Mouse (Mus musculus): ENCODE results near the gene Plcb4. TPM values are rescaled to one million over a fixed set of nuclear protein-coding genes. Genes with fewer than 3 reads are reported as not detected.

Plcb4 gene
- total and polyA plus RNA-seq, 3 experiments: not detected

DNA sequence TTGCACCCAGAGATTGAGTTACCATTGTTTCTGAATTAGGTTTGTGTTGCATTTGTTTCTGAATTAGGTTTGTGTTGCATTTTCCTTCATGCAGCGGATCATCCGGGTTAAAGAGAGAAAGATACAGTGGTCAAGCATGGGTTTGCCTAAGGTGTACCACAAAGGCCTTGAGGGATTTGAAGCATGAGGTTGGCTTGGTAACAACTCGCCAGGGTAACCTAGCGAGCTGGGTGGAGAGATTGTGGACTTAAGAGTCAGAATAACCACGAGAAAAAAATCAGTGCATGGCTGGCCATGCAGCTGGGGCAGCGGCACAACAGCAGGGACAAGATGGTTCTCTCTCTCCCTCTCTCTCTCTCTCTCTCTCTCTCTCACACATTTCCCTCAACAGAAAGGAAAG lies 12.2 kb upstream of the Plcb4 start:
- no peak overlapping the region for H3K4me3 ChIP-seq (replicated peaks in 1 of 3; ENCODE audit: low read depth in 2 of 3, low read length in 2 of 3, poor library complexity in 1 of 3)
- no peaks in the 10 kb centered on the region for H3K79me2 ChIP-seq (replicated peaks; ENCODE audit: control insufficient read depth, extremely low read depth, insufficient read depth, poor library complexity, severe bottlenecking)
- H3K4me1 ChIP-seq (ENCODE audit: control insufficient read depth in 1 of 2, insufficient read depth in 2 of 2): no peaks in the 10 kb centered on the region
- H3K36me3 ChIP-seq (replicated peaks in 1 of 2; ENCODE audit: control insufficient read depth in 1 of 2, insufficient read depth in 1 of 2, low read length in 1 of 2): no peaks in the 10 kb centered on the region
- H3K9me3 ChIP-seq (replicated peaks; ENCODE audit: low read length): peaks cover 50% of the 10 kb centered on the region
- dilution Hi-C loops (cut with MboI; ENCODE audit: extremely low pct_ligation_motif_present, extremely low pct_unique_long_range_greater_than_20kb, low sequenced_read_pairs) (no loop called here), in situ Hi-C loops (cut with MboI; ENCODE audit: low pct_ligation_motif_present, low pct_unique_long_range_greater_than_20kb, low sequenced_read_pairs) (no loop called here)
- DNase-seq (ENCODE audit: extremely low read depth): no peak
- no peak overlapping the region for H3K4me2 ChIP-seq (ENCODE audit: insufficient read depth, low read depth, poor library complexity, severe bottlenecking)
- no peak overlapping the region for H3K27ac ChIP-seq (ENCODE audit: insufficient read depth, low read depth)
- no peak overlapping the region for H3K9ac ChIP-seq (ENCODE audit: insufficient read depth, low read depth)
- no peaks in the 10 kb centered on the region for H3K27me3 ChIP-seq (replicated peaks)
- TF ChIP-seq RCOR1 (conservative IDR thresholded peaks at IDR 0.05; ENCODE audit: low read depth, low read length) (no peak), MXI1 (IDR thresholded peaks at IDR 0.05; ENCODE audit: low read depth, low read length) (no peak), CHD1 (IDR thresholded peaks at IDR 0.05; ENCODE audit: low read depth, low read length) (no peak), E2F4 (IDR thresholded peaks at IDR 0.05; ENCODE audit: insufficient replicate concordance, low read depth, low read length) (no peak), NRF1 (IDR thresholded peaks at IDR 0.05; ENCODE audit: low read depth, low read length) (no peak), ZC3H11A (IDR thresholded peaks at IDR 0.05; ENCODE audit: low read depth, low read length) (no peak), JUN (IDR thresholded peaks at IDR 0.05; ENCODE audit: insufficient read depth, low read depth, low read length) (no peak), TCF12 (IDR thresholded peaks at IDR 0.05; ENCODE audit: low read depth, low read length) (no peak), KAT2A (IDR thresholded peaks at IDR 0.05; ENCODE audit: insufficient replicate concordance, low read length) (no peak), UBTF (IDR thresholded peaks at IDR 0.05; ENCODE audit: low read depth, low read length) (no peak)

GRCm38 (mm10) chr2:135647985-135648384 lies 10.8 kb upstream of the Plcb4 start:
- TF ChIP-seq KAT2A (IDR thresholded peaks at IDR 0.05; ENCODE audit: insufficient replicate concordance, low read length) (no peak), BHLHE40 (IDR thresholded peaks at IDR 0.05; ENCODE audit: low read depth, low read length) (no peak), USF1 (IDR thresholded peaks at IDR 0.05; ENCODE audit: low read depth, low read length) (no peak), MAZ (IDR thresholded peaks at IDR 0.05; ENCODE audit: low read depth, low read length) (no peak), SMC3 (IDR thresholded peaks at IDR 0.05; ENCODE audit: low read depth, low read length) (no peak), HCFC1 (IDR thresholded peaks at IDR 0.05; ENCODE audit: low read depth, low read length) (no peak), JUN (IDR thresholded peaks at IDR 0.05; ENCODE audit: insufficient read depth, low read depth, low read length) (no peak), IRF4 (IDR thresholded peaks at IDR 0.05; ENCODE audit: low read depth, low read length) (no peak), TBP (conservative IDR thresholded peaks at IDR 0.05; ENCODE audit: low read depth, low read length) (no peak), CHD1 (IDR thresholded peaks at IDR 0.05; ENCODE audit: low read depth, low read length) (no peak), MEF2A (IDR thresholded peaks at IDR 0.05; ENCODE audit: borderline replicate concordance, low read depth, low read length) (no peak), POLR2A (IDR thresholded peaks at IDR 0.05; ENCODE audit: low read depth, low read length) (no peak), TCF12 (IDR thresholded peaks at IDR 0.05; ENCODE audit: low read depth, low read length) (no peak), CHD2 (IDR thresholded peaks at IDR 0.05; ENCODE audit: low read length) (no peak), NRF1 (IDR thresholded peaks at IDR 0.05; ENCODE audit: low read depth, low read length) (no peak), NELFE (IDR thresholded peaks at IDR 0.05; ENCODE audit: low read depth, low read length) (no peak), JUND (conservative IDR thresholded peaks at IDR 0.05; ENCODE audit: low read depth, low read length) (no peak), PAX5 (IDR thresholded peaks at IDR 0.05; ENCODE audit: low read length) (no peak), MYC (IDR thresholded peaks at IDR 0.05; ENCODE audit: low read depth, low read length) (no peak), MAFK (IDR thresholded peaks at IDR 0.05; ENCODE audit: insufficient replicate concordance, low read length) (no peak)
- Histone ChIP-seq H3K9ac (ENCODE audit: insufficient read depth, low read depth) (no peak overlapping the region), H3K9me3 (replicated peaks; ENCODE audit: low read length) (peaks cover 53% of the 10 kb centered on the region), H3K4me3 (replicated peaks in 1 of 3; ENCODE audit: low read depth in 2 of 3, low read length in 2 of 3, poor library complexity in 1 of 3) (no peak overlapping the region), H3K27me3 (replicated peaks) (no peaks in the 10 kb centered on the region), H3K4me1 (ENCODE audit: control insufficient read depth in 1 of 2, insufficient read depth in 2 of 2) (no peaks in the 10 kb centered on the region), H3K27ac (ENCODE audit: insufficient read depth, low read depth) (no peak overlapping the region), H3K36me3 (replicated peaks in 1 of 2; ENCODE audit: control insufficient read depth in 1 of 2, insufficient read depth in 1 of 2, low read length in 1 of 2) (no peaks in the 10 kb centered on the region), H3K79me2 (replicated peaks; ENCODE audit: control insufficient read depth, extremely low read depth, insufficient read depth, poor library complexity, severe bottlenecking) (no peaks in the 10 kb centered on the region), H3K4me2 (ENCODE audit: insufficient read depth, low read depth, poor library complexity, severe bottlenecking) (no peak overlapping the region)
- DNase-seq (ENCODE audit: extremely low read depth): no peak
- in situ Hi-C loops (cut with MboI; ENCODE audit: low pct_ligation_motif_present, low pct_unique_long_range_greater_than_20kb, low sequenced_read_pairs): no loop called here
- dilution Hi-C loops (cut with MboI; ENCODE audit: extremely low pct_ligation_motif_present, extremely low pct_unique_long_range_greater_than_20kb, low sequenced_read_pairs): no loop called here

Data from CH12.LX (cell line).